Mouse (Mus musculus) adipocyte (in vitro differentiated cells): ENCODE results near the gene Marcks.

ENCODE experiments used
- DNase-seq: peaks from one replicate; pipeline ENCODE4 v3.0.0-alpha.2; 2016; ENCODE audit warnings: low spot score

Gene Marcks

GRCm38 (mm10) chr10:37138778-37139442 is at the start of gene Marcks:
Gene Marcks (minus strand): TSS chr10:37138920.
- DNase-seq = peak; percentile 84

DNA sequence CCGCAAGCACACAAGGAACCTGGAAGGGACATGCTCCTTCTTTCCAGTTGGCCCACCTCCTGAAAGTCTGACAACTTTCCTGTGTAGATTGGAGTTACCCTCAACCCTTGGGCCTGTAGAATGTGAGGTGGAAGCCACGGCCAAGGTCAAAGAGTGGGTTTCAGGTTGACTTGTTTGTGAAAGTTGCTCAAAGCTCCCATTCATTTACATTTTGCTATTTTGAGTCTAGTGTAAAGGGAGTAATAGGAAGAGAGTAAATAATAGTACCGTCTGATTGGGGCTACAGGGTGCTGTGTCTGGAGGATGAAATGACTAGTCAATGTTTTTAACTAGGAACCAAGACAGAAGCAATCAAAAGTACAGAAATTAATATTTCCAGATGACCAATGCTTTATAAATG is 38.4 kb upstream of the Marcks start:
- no peak for DNase-seq

DNA sequence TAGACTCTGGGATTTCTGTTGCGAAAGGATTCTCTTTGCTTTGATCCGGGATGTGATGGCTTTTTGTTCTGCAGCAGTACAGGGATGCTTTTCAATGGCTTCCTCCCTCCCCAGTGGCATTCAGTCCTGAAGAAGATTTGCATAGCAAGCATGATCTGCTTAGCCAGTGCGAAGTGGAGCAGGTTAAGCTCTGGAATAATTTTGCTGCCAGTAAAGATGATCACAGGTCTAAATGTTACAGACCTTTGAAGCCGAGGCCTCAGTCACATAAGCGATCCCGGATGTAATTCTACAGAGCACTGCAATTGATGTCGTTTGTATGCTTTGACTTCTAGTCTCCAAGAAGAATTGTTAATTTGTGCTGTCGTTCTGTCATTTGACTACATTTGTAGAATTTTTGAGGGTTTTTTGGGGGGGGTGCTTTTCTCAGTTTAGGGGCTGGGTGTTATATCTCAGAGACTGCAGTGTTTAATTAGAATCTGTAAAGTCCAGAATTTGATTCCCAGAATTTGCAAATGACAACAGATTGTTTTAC is 33.8 kb upstream of the Marcks start:
- DNase-seq = no peak

DNA sequence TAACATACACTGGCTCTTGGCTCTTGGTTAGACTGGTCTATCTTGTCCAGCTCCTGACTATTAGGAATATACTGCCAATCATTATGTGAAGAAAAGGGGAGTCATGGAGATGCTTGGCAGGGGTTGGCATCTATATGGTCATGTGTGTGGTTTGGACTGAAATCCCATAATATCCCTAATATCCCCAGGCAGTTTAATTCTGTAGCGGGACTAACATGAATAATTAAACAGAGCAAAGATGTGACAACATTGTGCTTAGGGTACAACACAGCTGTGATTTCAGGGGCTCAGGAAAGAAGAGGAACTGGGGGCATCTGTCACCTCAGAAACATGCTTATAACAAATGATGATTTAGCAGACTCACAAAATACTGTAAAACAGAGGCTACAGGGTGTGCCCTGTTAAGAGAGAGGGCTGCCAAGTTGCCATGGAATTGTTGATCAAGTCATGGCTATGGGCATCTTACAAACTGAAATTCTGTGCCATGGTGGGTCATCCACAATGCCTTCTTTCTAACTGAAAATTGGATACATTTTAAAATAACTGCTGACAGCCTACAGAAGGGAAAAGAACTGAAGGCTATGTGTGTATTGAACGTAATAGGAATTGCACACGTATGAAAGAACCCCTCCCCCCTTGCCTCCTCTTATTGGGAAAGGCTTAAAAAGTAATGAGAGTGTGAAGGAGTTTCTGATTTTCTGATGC is 33.1 kb upstream of the Marcks start:
- no peak for DNase-seq

DNA sequence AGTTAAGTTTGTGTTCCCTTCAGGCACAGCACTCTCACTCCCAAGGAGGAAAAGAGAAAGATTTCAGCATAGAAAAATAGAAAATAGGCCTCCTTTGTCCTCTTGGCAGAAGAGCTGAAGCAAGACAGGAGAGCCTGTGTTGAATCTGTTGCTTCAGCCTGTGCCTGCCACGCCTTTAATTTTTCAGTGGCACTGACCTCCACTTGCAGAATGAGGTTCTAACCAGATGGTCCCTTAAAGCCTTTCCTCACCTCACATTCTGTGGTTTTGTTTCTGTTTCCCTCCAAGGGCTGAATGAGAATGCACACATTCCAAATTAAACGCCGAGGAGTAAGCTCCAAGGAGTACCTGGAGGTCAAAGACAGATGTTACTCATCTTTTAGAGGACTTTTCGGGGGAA is 32.2 kb upstream of the Marcks start:
- DNase-seq = no peak

DNA sequence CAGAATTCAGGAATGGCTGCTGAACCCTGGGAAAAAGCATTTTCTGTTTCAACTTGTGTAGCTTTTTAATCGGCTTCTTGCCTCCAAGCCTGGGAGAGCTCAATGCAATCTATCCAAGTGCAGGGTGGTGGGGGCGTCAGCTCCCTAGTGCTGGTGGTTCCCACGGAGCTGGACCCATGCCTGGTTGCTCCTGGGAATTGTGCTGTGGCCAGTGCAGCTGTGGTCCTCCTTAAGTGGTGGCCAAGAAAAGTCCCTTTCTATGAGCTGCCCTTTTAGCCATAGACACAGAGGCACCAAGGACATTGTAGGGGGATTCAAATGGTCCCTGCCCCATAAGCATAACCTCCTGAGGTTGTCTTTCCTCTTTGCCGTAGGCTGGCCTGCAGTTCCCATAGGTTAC is 31.7 kb upstream of the Marcks start:
- peak; percentile 24 for DNase-seq

DNA sequence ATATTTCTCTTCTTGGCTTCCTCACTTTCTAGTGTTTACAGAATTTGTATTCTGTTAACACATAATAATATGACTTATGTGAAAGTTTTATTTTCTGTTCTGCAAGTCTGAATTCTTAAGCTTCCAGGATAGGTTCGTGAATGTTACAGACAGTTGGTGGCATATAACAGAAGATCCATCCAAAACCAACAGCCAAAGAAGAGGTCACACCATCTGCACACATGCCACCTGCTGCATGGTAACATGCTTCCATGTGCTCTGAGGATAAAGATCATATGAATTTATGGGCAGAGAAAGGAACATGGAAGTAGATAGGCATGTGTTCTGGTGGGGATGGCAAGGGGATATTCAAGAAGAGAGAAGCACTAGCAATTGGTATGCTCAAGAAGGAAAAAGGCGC is 28.8 kb upstream of the Marcks start:
- DNase-seq = no peak

DNA sequence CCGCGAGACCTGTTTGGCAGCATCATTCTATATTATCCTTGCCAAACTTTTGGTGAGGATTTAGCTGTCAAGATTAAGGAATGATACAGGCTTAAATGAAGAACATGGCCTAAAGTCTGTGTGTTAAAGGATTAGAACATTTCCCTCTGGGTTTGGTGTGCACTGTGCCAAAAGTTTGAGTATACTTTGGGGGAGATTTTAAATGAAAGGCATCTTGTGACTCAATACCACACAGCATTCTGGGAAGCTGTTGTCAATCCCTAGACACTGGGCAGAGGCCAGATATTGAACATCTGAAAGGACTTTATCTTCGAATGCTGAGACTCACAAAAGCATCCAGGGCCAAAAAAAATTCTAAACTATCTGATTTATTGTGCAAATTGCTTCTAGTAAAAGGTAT is 21.0 kb upstream of the Marcks start:
- DNase-seq = peak; percentile 18

- DNase-seq = peak; percentile 56
These were observed 18.4 kb upstream of the Marcks start for GRCm38 (mm10) chr10:37157156-37157555.

DNA sequence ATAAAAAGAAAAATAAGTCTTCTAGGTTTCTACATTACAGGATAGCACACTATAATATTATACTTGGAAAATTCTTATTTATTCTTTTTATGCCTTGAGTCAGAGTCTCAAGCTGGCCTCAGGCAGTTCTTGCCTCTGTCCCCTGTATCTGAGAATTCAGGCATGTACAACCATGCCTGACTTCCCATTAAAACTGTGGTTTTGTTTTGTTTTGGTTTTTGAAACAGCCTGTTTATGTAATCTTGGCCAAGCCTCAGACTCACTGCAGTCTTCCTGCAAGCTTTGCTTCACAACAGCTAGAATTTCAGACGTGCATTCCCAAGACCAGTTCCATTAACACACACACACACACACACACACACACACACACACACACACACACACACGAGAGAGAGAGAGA is 16.4 kb upstream of the Marcks start:
- peak; percentile 61 for DNase-seq

GRCm38 (mm10) chr10:37151539-37152271 is 13.0 kb upstream of the Marcks start:
- no peak for DNase-seq

DNA sequence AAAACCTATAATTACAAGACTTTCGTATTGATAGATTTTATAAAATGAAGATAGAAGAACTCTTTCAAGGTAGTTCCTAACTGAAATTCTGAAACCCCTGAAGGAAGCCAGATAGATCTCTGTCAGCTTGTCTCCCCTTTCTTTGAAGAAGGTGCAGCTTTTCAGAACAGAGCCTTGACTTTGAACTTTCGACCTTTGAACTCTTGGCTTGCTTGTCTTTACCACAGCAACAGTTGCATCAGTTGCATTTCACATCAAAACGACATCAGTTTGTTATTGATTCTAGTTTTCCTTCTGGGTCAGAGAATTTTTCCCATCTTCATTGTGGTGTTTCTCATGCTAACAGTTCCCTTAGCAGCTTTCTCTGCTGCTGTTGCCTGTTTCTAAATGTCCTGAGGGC is 9.3 kb upstream of the Marcks start:
- no peak for DNase-seq

DNA sequence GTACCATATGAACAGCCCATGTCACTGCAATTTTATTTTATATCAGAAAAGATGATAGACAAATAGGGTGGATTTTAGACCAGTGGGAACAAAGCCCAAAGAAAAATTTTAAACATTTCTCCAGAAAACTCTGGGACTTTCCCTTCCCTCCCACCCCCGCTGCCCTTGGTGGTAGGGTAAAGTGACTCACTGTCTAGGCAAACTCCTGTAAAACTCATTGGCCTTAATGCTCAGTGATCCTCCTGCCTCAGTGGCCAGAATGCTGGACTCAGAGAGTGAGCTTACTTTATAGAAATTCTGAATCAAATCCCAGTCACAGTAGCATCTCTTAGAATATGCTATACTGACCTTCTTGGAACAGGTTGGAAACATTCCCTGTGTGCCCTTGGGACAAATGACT is 6.7 kb upstream of the Marcks start:
- DNase-seq = no peak

DNA sequence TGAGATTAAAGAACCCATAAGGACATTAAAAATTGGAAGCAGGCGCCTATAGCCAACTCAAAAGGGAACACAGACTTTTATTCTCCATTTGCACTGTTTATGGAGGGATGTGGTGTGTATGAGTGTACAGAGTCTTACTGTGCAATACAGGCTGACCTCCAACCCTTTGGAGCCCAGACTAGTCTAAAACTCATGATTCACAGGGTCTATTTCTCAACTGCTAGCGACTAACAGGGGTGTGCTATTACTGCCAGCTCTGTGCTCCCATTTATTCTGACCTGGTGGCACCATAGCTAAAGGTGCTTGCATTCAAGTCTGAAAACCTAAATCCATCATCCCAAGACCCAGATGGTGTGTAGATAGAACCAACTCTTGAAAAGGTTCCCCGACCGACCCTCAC is 2.9 kb upstream of the Marcks start:
- DNase-seq = peak; percentile 40

- peak; percentile 89 for DNase-seq
These were observed 2.2 kb upstream of the Marcks start for GRCm38 (mm10) chr10:37140736-37141451.

DNA sequence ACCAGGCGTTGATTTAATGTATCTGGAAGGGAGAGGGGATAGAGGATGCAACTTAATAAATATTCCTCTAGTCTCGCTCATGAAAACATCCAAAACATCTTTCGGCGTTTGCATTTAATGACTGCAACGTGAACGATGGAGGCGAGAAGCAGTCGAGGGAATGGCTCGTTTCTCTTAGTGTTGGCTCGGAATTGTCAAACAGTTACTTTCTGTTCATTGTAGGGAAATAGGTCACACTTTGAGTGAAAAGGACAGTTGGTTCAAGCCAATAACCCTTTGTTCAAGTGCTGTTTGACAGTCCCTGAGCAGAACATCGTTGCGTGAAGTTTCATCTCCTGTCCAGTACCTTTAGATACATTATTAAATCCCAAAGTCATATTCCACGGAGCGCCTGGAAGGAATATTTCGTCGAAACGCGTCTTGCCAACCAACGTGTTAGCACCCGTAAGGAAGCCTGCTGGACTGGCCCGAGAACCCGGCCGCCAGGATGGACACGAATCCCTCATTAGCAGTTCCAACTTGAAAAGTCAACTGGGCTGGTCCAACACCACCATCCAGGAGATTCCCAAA is 1.5 kb upstream of the Marcks start:
- peak; percentile 66 for DNase-seq

DNA sequence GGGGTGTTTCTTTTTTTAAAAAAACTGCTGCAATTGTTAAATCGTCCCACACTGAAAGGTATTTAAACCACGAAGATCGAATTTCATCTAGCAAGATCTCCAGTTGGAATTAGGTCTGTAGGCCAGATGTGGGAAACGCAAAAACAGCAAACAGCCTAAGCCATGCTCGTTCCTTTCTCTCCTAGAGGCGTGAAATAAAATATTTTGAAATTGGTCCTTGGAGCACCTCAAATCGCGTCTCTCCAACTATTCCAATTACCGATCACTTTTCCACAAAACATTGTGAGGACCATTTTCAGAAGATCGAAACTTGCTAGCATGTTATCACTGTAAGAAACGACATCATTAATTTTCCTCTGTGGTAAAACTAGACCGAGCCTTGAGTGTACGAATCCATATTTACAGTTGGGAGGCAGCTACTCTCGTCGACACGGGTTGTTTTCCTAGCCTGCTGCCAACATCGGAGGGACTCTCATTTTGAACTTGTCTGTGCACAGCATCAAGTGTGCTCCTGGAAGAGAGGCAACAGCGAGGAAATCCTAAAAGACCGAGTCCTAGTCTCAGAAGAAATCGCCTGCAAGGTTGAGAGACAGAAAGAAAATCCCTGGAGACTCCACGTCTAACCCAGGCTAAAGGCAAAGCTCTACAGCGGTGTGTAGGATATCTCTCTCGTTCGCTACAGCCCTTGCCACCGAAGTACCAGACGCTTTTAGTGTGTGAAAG is 884 bp upstream of the Marcks start:
- peak; percentile 67 for DNase-seq

GRCm38 (mm10) chr10:37138311-37138731 is 399 bp downstream of the Marcks start:
- peak; percentile 65 for DNase-seq

DNA sequence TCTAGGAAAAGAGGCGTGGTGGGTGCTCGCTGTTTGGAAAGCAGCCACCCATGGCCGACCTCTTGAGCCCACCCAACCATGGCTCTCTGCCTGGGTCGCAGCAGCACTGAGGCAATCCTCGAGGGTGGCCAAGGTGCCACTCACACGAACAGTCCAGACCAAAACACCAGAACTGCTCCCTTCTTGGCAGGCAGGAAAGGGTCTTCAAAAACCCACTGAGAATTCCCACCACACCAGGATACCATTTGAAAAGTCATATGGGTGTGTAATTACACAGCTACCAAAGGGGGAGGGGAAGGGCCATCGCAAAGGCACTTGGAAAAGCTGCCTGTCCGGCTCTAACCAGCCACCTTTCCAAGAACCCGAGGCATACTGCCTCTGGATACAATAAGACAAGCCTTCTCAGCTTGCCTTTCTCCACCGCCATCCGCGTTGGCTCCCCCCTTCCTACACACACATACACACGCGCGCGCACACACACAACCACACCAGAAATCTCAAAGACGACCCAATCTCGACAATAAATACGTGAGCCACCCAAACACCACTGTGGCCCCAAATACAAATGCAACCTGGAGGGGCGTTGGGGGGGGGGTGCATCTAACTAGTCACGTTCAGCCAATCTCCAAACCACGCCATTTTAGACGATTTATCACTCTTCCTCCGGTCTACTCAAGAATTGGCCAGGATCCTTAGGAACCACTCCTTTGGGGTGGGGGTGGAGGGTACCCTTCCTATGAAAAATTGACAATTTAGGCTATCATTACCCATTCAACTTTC is 999 bp downstream of the Marcks start:
- DNase-seq = peak; percentile 86

DNA sequence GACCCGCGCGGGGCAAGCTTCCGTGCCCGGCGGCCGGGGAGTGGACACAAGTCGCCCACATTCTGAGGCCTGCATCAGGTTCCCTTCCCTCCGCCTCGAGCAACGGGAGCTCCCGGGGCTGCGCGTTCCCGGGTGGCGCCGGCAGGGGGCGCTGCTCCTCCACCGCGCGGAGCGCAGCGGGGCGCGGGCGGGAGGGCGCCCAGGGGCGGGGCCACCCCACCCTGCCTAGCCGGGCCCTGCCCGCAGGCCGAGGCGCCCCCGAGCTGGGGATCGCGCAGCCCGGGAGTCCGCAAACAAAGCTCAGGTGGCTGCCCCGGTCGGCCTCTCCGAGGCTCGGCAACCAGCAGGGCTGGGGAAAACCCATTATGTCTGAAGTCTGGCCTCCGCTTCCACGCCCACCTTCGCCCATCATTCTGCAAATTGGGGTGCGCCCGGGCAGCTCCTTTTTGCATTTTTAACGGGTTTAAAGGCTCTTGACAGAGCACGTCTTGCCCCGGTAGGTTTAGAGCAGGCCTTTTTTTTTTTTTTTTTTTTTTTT is 1.7 kb downstream of the Marcks start:
- peak; percentile 86 for DNase-seq
